Mouse (Mus musculus): Measurements from ENCODE around the gene Tdrd1.

- no peak for TF ChIP-seq POLR2A (IDR thresholded peaks at IDR 0.05; ENCODE audit: extremely low read depth, insufficient read depth, low read length)
- no peak for TF ChIP-seq CTCF (IDR thresholded peaks at IDR 0.05; ENCODE audit: low read depth, low read length)
These were observed 41.7 kb downstream of the Tdrd1 start for GRCm38 (mm10) chr19:56867701-56868100.

Data from liver, adult 2 months (tissue).